Mouse (Mus musculus) heart, postnatal 10 days (tissue): ENCODE data around the gene Golph3. TPM values are rescaled to one million over a fixed set of nuclear protein-coding genes. Genes with fewer than 3 reads are reported as not detected.
"Not testable (repeated sequence)": the region's sequence is repeated elsewhere in the genome, so short reads cannot be mapped to it uniquely, and the experiment has no call there.

Experiments
- DNase-seq, 2 experiments: peaks; one replicate each; pipeline ENCODE4 v3.0.0; 2021
- intact Hi-C: fragments of 180-260 bp; cut with DNase I; formaldehyde crosslinking; loops from one replicate; pipeline ENCODE4 v1.15.1; 2025
- total RNA-seq, 2 experiments: library from RNA; stranded (reverse); gene quantifications; 2 replicates each; pipeline ENCODE4 v1.2.3; 2021

The Golph3 gene
- total RNA-seq, 2 experiments from 2014 or later: 87.3 to 98.4 TPM

GRCm38 (mm10) chr15:12351470-12351869, 30.2 kb downstream of the Golph3 start:
- intact Hi-C loops: no loop called here
- DNase-seq: no peak

- intact Hi-C loops: no loop called here
- DNase-seq: no peak
Measured at GRCm38 (mm10) chr15:12354281-12354810, 33.1 kb downstream of the Golph3 start.

GRCm38 (mm10) chr15:12355261-12355660, 34.0 kb downstream of the Golph3 start:
- no peak for DNase-seq
- intact Hi-C loops: no loop called here

- DNase-seq: no peak
- intact Hi-C loops: no loop called here
Measured at GRCm38 (mm10) chr15:12355907-12356306, 34.7 kb downstream of the Golph3 start.

GRCm38 (mm10) chr15:12357459-12357858, 36.2 kb downstream of the Golph3 start:
- no peak for DNase-seq
- intact Hi-C loops: no loop called here

GRCm38 (mm10) chr15:12358384-12358783, 37.1 kb downstream of the Golph3 start:
- no peak for DNase-seq
- intact Hi-C loops: no loop called here

- no peak for DNase-seq
- intact Hi-C loops: no loop called here
Measured at GRCm38 (mm10) chr15:12360519-12361212, 39.4 kb downstream of the Golph3 start.

GRCm38 (mm10) chr15:12362001-12362700, 40.9 kb downstream of the Golph3 start:
- no peak for DNase-seq
- intact Hi-C loops: no loop called here

- DNase-seq: no peak
- intact Hi-C loops: no loop called here
Measured at GRCm38 (mm10) chr15:12362701-12363040, 41.4 kb downstream of the Golph3 start.

GRCm38 (mm10) chr15:12364096-12364495, 42.8 kb downstream of the Golph3 start:
- no peak for DNase-seq
- intact Hi-C loops: no loop called here

GRCm38 (mm10) chr15:12365416-12366071, 44.3 kb downstream of the Golph3 start:
- intact Hi-C loops: no loop called here
- DNase-seq: no peak

- intact Hi-C loops: no loop called here
- peak in 1 of 2 experiments; percentile 28 for DNase-seq
Measured at GRCm38 (mm10) chr15:12366072-12366469, 44.8 kb downstream of the Golph3 start.

GRCm38 (mm10) chr15:12366580-12367305, 45.5 kb downstream of the Golph3 start:
- intact Hi-C loops, DNase-seq: not testable (repeated sequence)

GRCm38 (mm10) chr15:12367306-12368080, 46.2 kb downstream of the Golph3 start:
- DNase-seq: peak; percentile 49 to 61
- intact Hi-C loops: loop anchor here (2.0 kb wide), 1 partner anchor 427 kb away; no protein-coding TSS in a partner anchor

GRCm38 (mm10) chr15:12368357-12368756, 47.1 kb downstream of the Golph3 start:
- DNase-seq: no peak

GRCm38 (mm10) chr15:12368850-12369249, 47.6 kb downstream of the Golph3 start:
- no peak for DNase-seq
- intact Hi-C loops: loop anchor here (2.0 kb wide), 1 partner anchor 426 kb away; no protein-coding TSS in a partner anchor

More at GRCm38 (mm10) chr15:12368357-12368756, 47.1 kb downstream of the Golph3 start:
- intact Hi-C loops: loop anchor here (2.0 kb wide), 1 partner anchor 426 kb away; no protein-coding TSS in a partner anchor

GRCm38 (mm10) chr15:12370096-12370495, 48.8 kb downstream of the Golph3 start:
- intact Hi-C loops: no loop called here
- no peak for DNase-seq

- intact Hi-C loops: loop anchor here (1.0 kb wide), 1 partner anchor 207 kb away; no protein-coding TSS in a partner anchor
- peak; percentile 78 to 83 for DNase-seq
Measured at GRCm38 (mm10) chr15:12371183-12371582, 49.9 kb downstream of the Golph3 start.

GRCm38 (mm10) chr15:12373496-12373895, 52.2 kb downstream of the Golph3 start:
- peak in 1 of 2 experiments; percentile 25 for DNase-seq

GRCm38 (mm10) chr15:12373918-12374317, 52.7 kb downstream of the Golph3 start:
- intact Hi-C loops: no loop called here
- no peak for DNase-seq

More at GRCm38 (mm10) chr15:12373496-12373895, 52.2 kb downstream of the Golph3 start:
- intact Hi-C loops: no loop called here
